Mouse (Mus musculus): ENCODE data around the gene Nfix. TPM values are rescaled to one million over a fixed set of nuclear protein-coding genes. Genes with fewer than 3 reads are reported as not detected.

Nfix gene
- total and polyA plus RNA-seq, 2 experiments from 2014 or later, result 92.5 to 123 TPM

DNA sequence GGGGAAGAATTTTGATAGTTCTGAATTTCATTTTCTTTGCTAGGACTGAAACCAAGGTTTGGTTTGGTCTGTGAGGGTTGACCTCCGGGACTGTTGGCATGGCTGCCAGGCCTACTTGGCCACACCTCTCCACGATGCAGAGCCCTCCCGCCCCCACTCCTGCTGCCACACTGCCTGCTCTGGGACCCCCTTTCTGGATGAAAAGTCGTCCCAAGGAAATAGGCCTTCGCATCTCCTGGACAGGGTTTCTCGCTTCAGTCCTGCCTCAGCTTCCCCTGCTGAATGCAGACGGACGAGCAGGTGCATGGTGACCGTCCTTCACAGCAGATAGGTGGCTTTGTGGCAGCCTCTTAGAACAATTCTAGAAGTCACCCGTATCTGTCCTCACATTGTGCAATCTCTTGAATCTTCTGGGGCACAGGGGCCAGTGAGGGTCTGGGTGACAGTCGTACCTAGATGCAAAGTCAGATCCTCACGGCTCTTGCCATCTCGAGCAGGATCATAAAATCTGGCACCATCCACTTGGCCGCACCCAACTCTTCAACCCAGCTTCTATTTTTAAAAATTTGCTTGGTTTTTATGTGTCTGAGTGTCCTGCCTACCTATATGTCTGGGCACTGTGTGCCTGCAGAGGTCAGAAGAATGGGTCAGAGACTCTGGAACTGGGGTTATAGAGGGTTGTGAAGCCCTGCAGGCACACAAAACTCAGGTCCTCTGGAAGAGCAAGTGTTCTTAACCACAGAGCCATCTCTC is 31.6 kb downstream of the Nfix start:
- ATAC-seq (no peak), DNase-seq (ENCODE audit: low spot score) (no peak)
- 70% methylated on average over 14 of the region's 14 CpGs for WGBS
- no peak for TF ChIP-seq CTCF (IDR thresholded peaks at IDR 0.05; ENCODE audit: low read depth)
- peaks cover 20% of the 10 kb centered on the region for H3K4me1 ChIP-seq (ENCODE audit: insufficient read depth, low read length)
- no peaks in the 10 kb centered on the region for H3K36me3 ChIP-seq (ENCODE audit: insufficient read depth, low read length)
- 0 out of 2 replicates have a peak overlapping the region, but pooled peaks have one; percentile 5 for H3K9ac ChIP-seq (replicated peaks; ENCODE audit: low read length)
- H3K9me3 ChIP-seq (ENCODE audit: low read length), result no peaks in the 10 kb centered on the region
- H3K4me2 ChIP-seq (ENCODE audit: low read depth, low read length), result peak overlapping the region; percentile 50
- no peaks in the 10 kb centered on the region for H3K27me3 ChIP-seq (ENCODE audit: insufficient read depth, low read length)
- H3K4me3 ChIP-seq (ENCODE audit: low read length), result peak overlapping the region; percentile 41; the same call in 1 of the 2 replicates
- no peak overlapping the region; the same call in 1 of the 2 replicates for H3K27ac ChIP-seq

DNA sequence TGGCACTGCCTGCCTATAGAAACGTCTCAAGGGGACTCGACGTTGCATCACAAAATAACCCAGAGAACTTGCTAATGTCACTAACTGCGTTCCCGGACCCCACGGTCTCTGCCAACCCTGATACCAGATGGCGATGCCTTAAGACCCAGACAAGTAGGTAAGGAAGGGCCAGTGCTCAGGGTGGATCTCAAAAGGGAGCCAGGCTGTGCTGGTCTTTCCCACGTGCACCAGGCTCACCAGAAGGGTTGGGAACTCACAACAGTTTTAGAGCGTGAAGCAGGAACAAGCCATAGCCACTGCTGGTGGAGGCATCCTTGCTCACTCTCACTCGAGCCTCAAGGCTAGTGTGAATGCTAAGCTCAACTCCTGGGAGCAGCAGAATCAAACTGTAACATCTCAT is 32.9 kb downstream of the Nfix start:
- ATAC-seq (no peak), DNase-seq (ENCODE audit: low spot score) (no peak)
- Histone ChIP-seq H3K36me3 (ENCODE audit: insufficient read depth, low read length) (no peaks in the 10 kb centered on the region), H3K27ac (0 out of 2 replicates have a peak overlapping the region, but pooled peaks have one; percentile 73), H3K9ac (replicated peaks; ENCODE audit: low read length) (0 out of 2 replicates have a peak overlapping the region, but pooled peaks have one; percentile 10), H3K9me3 (ENCODE audit: low read length) (no peaks in the 10 kb centered on the region), H3K4me2 (ENCODE audit: low read depth, low read length) (peak overlapping the region; percentile 50), H3K4me1 (ENCODE audit: insufficient read depth, low read length) (peaks cover 20% of the 10 kb centered on the region), H3K27me3 (ENCODE audit: insufficient read depth, low read length) (no peaks in the 10 kb centered on the region), H3K4me3 (ENCODE audit: low read length) (0 out of 2 replicates have a peak overlapping the region, but pooled peaks have one; percentile 7)
- WGBS, result 57% methylated on average over 10 of the region's 10 CpGs
- TF ChIP-seq CTCF (IDR thresholded peaks at IDR 0.05; ENCODE audit: low read depth), result no peak

DNA sequence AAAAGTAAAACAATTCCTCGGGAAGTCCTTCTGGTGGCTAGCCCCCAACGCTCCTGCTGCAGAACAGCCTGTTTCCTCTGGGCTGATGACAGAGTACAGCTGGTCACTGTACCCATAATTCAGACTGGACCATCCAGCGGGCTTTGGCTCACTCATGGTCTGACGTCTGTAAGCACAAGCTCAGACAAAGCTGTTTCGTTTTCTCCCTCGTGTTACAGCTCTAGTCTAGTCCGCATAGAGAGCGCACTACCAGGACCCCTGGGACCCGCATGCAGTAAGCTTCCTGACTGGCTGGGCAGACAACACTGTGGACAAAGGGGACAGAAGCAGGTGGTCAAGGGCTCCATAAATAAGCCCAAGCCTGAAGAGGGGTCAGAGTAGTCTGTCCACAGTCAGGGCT is 33.7 kb downstream of the Nfix start:
- no peaks in the 10 kb centered on the region for H3K9me3 ChIP-seq (ENCODE audit: low read length)
- peaks cover 20% of the 10 kb centered on the region for H3K4me1 ChIP-seq (ENCODE audit: insufficient read depth, low read length)
- peak overlapping the region; percentile 28 for H3K9ac ChIP-seq (replicated peaks; ENCODE audit: low read length)
- DNase-seq (ENCODE audit: low spot score) (no peak), ATAC-seq (0 out of 2 replicates have a peak, but pooled peaks have one; percentile 25)
- peak overlapping the region; percentile 7 for H3K4me3 ChIP-seq (ENCODE audit: low read length)
- no peaks in the 10 kb centered on the region for H3K27me3 ChIP-seq (ENCODE audit: insufficient read depth, low read length)
- no peaks in the 10 kb centered on the region for H3K36me3 ChIP-seq (ENCODE audit: insufficient read depth, low read length)
- peak overlapping the region; percentile 73; the same call in 1 of the 2 replicates for H3K27ac ChIP-seq
- peak overlapping the region; percentile 50 for H3K4me2 ChIP-seq (ENCODE audit: low read depth, low read length)
- WGBS, result 32% methylated on average over 9 of the region's 9 CpGs
- TF ChIP-seq CTCF (IDR thresholded peaks at IDR 0.05; ENCODE audit: low read depth), result no peak

DNA sequence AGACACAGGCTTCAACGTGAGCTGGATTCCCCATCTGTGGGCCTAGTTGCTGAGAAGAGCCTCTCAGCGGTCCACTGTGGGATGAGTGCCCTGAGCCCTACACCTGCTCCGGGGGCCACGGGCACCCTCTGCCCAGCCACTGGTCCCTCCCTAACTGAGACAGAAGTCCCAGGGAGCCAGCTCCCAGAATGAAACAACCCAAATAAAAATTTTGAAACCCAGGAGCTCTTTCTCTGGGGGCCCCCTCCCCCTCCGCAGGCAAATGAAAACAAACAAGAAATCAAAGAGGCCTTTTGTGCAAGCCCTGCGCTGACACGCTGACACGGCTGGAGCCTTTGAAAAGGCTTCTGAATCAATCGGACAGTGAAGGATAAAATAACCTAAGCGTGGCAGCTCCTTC is 34.5 kb downstream of the Nfix start:
- H3K27me3 ChIP-seq (ENCODE audit: insufficient read depth, low read length), result no peaks in the 10 kb centered on the region
- ATAC-seq, result no peak
- H3K9me3 ChIP-seq (ENCODE audit: low read length), result no peaks in the 10 kb centered on the region
- H3K4me1 ChIP-seq (ENCODE audit: insufficient read depth, low read length), result peaks cover 20% of the 10 kb centered on the region
- peak overlapping the region; percentile 73 for H3K27ac ChIP-seq
- WGBS, result 13% methylated on average over 10 of the region's 10 CpGs
- peak overlapping the region; percentile 33; the same call in 1 of the 2 replicates for H3K9ac ChIP-seq (replicated peaks; ENCODE audit: low read length)
- DNase-seq (ENCODE audit: low spot score), result peak; percentile 45
- no peak for TF ChIP-seq CTCF (IDR thresholded peaks at IDR 0.05; ENCODE audit: low read depth)
- H3K4me3 ChIP-seq (ENCODE audit: low read length), result peak overlapping the region; percentile 7; the same call in 1 of the 2 replicates
- peak overlapping the region; percentile 50 for H3K4me2 ChIP-seq (ENCODE audit: low read depth, low read length)
- H3K36me3 ChIP-seq (ENCODE audit: insufficient read depth, low read length), result no peaks in the 10 kb centered on the region

DNA sequence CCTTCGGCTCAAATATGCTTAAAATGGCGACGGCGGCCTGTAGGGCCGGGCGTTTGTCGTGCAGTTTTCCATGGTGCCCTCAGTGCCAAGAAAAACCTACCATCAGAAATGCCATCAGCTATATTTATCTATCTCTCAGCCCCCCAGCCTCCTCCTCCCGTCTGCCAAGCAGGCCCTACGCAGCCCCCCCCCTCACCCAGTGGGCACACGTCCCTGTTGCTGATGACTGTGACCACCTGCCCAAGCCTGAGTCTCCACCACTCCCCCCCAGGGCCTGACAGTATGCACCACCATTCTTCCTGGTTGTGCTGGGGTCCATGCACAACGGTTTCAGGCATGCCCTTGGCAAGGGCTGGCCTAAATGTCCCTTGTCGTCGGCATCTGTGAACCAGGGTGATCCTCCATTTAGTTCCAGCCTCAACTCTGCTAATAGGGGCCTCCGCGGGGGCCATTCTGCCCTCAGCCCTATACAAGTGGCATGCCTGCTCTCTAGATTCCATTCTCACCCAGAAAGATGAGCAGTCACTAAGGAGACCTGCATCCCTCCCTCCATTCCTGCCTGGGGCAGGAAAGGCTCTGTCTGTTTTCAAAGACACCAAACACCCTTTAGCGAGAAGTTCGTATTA is 35.2 kb downstream of the Nfix start:
- H3K9ac ChIP-seq (replicated peaks; ENCODE audit: low read length), result peak overlapping the region; percentile 33; the same call in 1 of the 2 replicates
- no peaks in the 10 kb centered on the region for H3K36me3 ChIP-seq (ENCODE audit: insufficient read depth, low read length)
- peak; percentile 33; the same call in 1 of the 2 replicates for ATAC-seq
- no peak for DNase-seq (ENCODE audit: low spot score)
- 41% methylated on average over 17 of the region's 17 CpGs for WGBS
- H3K4me2 ChIP-seq (ENCODE audit: low read depth, low read length), result peak overlapping the region; percentile 50
- peak overlapping the region; percentile 7 for H3K4me3 ChIP-seq (ENCODE audit: low read length)
- H3K27me3 ChIP-seq (ENCODE audit: insufficient read depth, low read length), result no peaks in the 10 kb centered on the region
- peak overlapping the region; percentile 73 for H3K27ac ChIP-seq
- no peaks in the 10 kb centered on the region for H3K9me3 ChIP-seq (ENCODE audit: low read length)
- H3K4me1 ChIP-seq (ENCODE audit: insufficient read depth, low read length), result peaks cover 24% of the 10 kb centered on the region
- TF ChIP-seq CTCF (IDR thresholded peaks at IDR 0.05; ENCODE audit: low read depth), result no peak

DNA sequence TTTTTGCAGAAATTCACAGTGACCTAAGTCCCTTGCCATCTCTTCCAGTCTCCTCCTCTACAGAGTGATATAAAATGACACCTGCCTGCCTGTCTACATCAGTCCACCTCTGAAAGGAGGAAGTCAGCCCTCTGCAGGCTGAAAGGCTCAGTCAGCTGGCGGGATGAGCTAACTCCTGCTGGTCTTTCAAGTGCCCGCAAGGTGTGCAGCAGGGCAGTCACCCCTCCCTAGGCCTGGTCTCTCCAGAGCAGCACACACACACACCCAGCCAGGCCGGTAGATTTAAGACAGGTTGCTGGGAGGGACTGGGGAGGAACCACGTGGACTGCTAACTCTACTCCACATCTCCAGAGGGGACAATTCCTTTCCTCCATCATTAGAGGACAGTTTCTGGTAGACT is 36.0 kb downstream of the Nfix start:
- Histone ChIP-seq H3K9ac (replicated peaks; ENCODE audit: low read length) (no peak overlapping the region), H3K9me3 (ENCODE audit: low read length) (no peaks in the 10 kb centered on the region), H3K4me2 (ENCODE audit: low read depth, low read length) (peak overlapping the region; percentile 50), H3K27ac (peak overlapping the region; percentile 73), H3K27me3 (ENCODE audit: insufficient read depth, low read length) (no peaks in the 10 kb centered on the region), H3K36me3 (ENCODE audit: insufficient read depth, low read length) (no peaks in the 10 kb centered on the region), H3K4me3 (ENCODE audit: low read length) (no peak overlapping the region), H3K4me1 (ENCODE audit: insufficient read depth, low read length) (peaks cover 24% of the 10 kb centered on the region)
- DNase-seq (ENCODE audit: low spot score) (no peak), ATAC-seq (no peak)
- 46% methylated on average over 4 of the region's 4 CpGs for WGBS
- TF ChIP-seq CTCF (IDR thresholded peaks at IDR 0.05; ENCODE audit: low read depth), result no peak

Data from hindbrain, postnatal 0 days (tissue).